Mouse (Mus musculus): ENCODE measurements at regions not wholly inside any gene's neighbourhood (a gene's known extent, or its start where the extent isn't known, plus 50 kb on each side); places are given as distances from the start of the nearest gene placed in this dataset.

- no peak for DNase-seq
These were observed 51.0 kb upstream of the Tmem252 start for GRCm38 (mm10) chr19:24622776-24623175.

DNA sequence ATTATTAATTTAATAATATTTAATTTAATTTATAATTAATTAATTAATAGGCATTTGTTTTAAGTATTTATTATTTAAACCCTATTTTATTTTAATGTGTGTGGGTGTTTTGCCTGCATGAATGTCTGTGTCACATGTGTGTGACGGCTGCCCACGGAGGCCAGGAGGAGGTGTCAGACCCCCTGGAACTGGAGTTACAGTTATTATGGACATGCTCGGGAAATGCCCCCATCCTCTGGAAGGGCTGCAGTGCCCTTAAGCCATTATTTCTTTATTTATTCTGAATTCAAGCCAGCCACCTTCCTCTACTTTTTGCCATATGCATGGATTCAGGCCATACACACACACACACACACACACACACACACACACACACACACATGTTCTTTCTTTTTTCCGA, 51.5 kb upstream of the Tmem252 start:
- DNase-seq: no peak

GRCm38 (mm10) chr19:24621610-24622220, 52.1 kb upstream of the Tmem252 start:
- peak; percentile 68 for DNase-seq

- DNase-seq: peak; percentile 77
These were observed 58.0 kb upstream of the Tmem252 start for GRCm38 (mm10) chr19:24615762-24616310.

DNA sequence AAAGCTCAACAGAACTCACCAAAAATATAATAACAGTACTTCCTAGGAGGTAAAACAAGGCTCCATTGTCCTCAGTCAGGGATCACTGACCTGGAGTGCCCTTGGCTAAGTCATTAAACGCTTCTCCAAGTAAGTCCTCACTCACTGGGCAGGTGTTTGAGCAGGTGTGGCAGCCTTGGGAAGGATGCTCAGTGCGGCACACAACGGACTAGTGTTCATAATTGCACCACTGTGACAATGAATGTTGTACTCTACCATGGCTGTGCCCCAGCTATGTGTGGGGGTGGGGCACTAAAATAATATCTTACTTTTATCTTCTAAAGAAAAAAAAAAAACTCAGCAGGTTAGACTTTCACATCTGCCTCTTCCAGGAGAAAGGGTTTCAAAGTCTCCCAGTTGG, 52.2 kb upstream of the Pip5k1b start:
- no peak for DNase-seq

- peak; percentile 10 for DNase-seq
These were observed 50.8 kb upstream of the Pip5k1b start for GRCm38 (mm10) chr19:24606390-24606976.

Measured in adrenal gland, adult 2 months (tissue).